Mouse (Mus musculus) adrenal gland, adult 8-10 months (tissue): Measurements from ENCODE around the gene Snap25. TPM values are rescaled to one million over a fixed set of nuclear protein-coding genes. Genes with fewer than 3 reads are reported as not detected.

ENCODE experiments used
- DNase-seq: peaks from one replicate; pipeline ENCODE4 v3.0.0; 2022
- total RNA-seq, 4 experiments: library from RNA; stranded (reverse); gene quantifications; 2 replicates each; pipeline ENCODE4 v1.2.4; 2022

The Snap25 gene
- total RNA-seq, 4 experiments from 2014 or later, result 43.7 to 80.6 (median 62.5) TPM

- no peak for DNase-seq
Observed at GRCm38 (mm10) chr2:136712441-136713015, 725 bp upstream of the Snap25 start.

GRCm38 (mm10) chr2:136714008-136714411 is 757 bp downstream of the Snap25 start:
- peak; percentile 57 for DNase-seq

- no peak for DNase-seq
Observed at GRCm38 (mm10) chr2:136715531-136715930, 2.3 kb downstream of the Snap25 start.

- DNase-seq, result no peak
Observed at GRCm38 (mm10) chr2:136716400-136716799, 3.1 kb downstream of the Snap25 start.

- peak; percentile 35 for DNase-seq
Observed at GRCm38 (mm10) chr2:136720235-136720634, 7.0 kb downstream of the Snap25 start.

- DNase-seq, result no peak
Observed at GRCm38 (mm10) chr2:136738260-136738659, 25.0 kb downstream of the Snap25 start.

GRCm38 (mm10) chr2:136742230-136742629 is 29.0 kb downstream of the Snap25 start:
- DNase-seq, result no peak

GRCm38 (mm10) chr2:136744683-136745326 is 31.6 kb downstream of the Snap25 start:
- DNase-seq, result no peak

GRCm38 (mm10) chr2:136745327-136745994 is 32.2 kb downstream of the Snap25 start:
- DNase-seq, result no peak

- no peak for DNase-seq
Observed at GRCm38 (mm10) chr2:136753682-136754081, 40.4 kb downstream of the Snap25 start.

- no peak for DNase-seq
Observed at GRCm38 (mm10) chr2:136758809-136759551, 45.7 kb downstream of the Snap25 start.

- no peak for DNase-seq
Observed at GRCm38 (mm10) chr2:136778156-136778555, 64.9 kb downstream of the Snap25 start.

- DNase-seq, result no peak
Observed at GRCm38 (mm10) chr2:136778674-136779073, 65.4 kb downstream of the Snap25 start.

- no peak for DNase-seq
Observed at GRCm38 (mm10) chr2:136780268-136780667, 67.0 kb downstream of the Snap25 start.

- no peak for DNase-seq
Observed at GRCm38 (mm10) chr2:136784310-136784709, 71.1 kb downstream of the Snap25 start.

- DNase-seq, result no peak
Observed at GRCm38 (mm10) chr2:136788379-136788778, 75.1 kb downstream of the Snap25 start.

- no peak for DNase-seq
Observed at GRCm38 (mm10) chr2:136796518-136796917, 83.3 kb downstream of the Snap25 start.

- no peak for DNase-seq
Observed at GRCm38 (mm10) chr2:136798887-136799430, 85.7 kb downstream of the Snap25 start.

- DNase-seq, result no peak
Observed at GRCm38 (mm10) chr2:136801102-136801501, 87.8 kb downstream of the Snap25 start.

GRCm38 (mm10) chr2:136802076-136802475 is 88.8 kb downstream of the Snap25 start:
- no peak for DNase-seq

GRCm38 (mm10) chr2:136803142-136803541 is 89.9 kb downstream of the Snap25 start:
- DNase-seq, result no peak

- no peak for DNase-seq
Observed at GRCm38 (mm10) chr2:136807992-136808726, 94.9 kb downstream of the Snap25 start.
